Mouse (Mus musculus) embryonic fibroblast, embryonic 13.5 days (primary cell): ENCODE data around the gene Tmem210. TPM values are rescaled to one million over a fixed set of nuclear protein-coding genes. Genes with fewer than 3 reads are reported as not detected.
A peak's percentile ranks its signal among the peaks of the same experiment; 100 is the strongest.

Experiments used
- H3K27ac ChIP-seq: 2 replicates; pipeline ENCODE4 v1.5.1; 2012; ENCODE audit warnings: low read length, control low read depth, inconsistent platforms; ENCODE audit not compliant: insufficient read depth
- H3K4me1 ChIP-seq: 2 replicates; pipeline ENCODE4 v1.6.1; 2011; ENCODE audit warnings: low read length; ENCODE audit not compliant: control insufficient read depth, insufficient read depth
- H3K4me3 ChIP-seq: 2 replicates; pipeline ENCODE4 v1.5.1; 2011; ENCODE audit warnings: mild to moderate bottlenecking, control low read depth, low read length; ENCODE audit not compliant: insufficient read depth
- CTCF ChIP-seq: IDR thresholded peaks from 2 replicates; pipeline ENCODE4 v1.5.1; 2011; ENCODE audit warnings: mild to moderate bottlenecking, control low read depth, low read length, moderate library complexity, borderline replicate concordance; ENCODE audit not compliant: insufficient read depth
- POLR2A ChIP-seq: IDR thresholded peaks from 2 replicates; pipeline ENCODE4 v1.6.1; 2011; ENCODE audit warnings: low read depth, mild to moderate bottlenecking, control low read depth, low read length, moderate library complexity
- polyA plus RNA-seq: library from polyadenylated mRNA; stranded (reverse); fragments of >200 nt; gene quantifications from 2 replicates; pipeline ENCODE4 v1.2.4, GENCODE M21; 2011; ENCODE audit warnings: low read depth; ENCODE audit not compliant: missing spikeins, insufficient read length

The Tmem210 gene
- polyA plus RNA-seq, 1 experiment: not detected

GRCm38 (mm10) chr2:25292054-25292544 lies 4.2 kb downstream of the Tmem210 start:
- TF ChIP-seq CTCF (no peak), POLR2A (no peak)
- H3K27ac ChIP-seq: no peak overlapping the region
- no peak overlapping the region for H3K4me3 ChIP-seq
- H3K4me1 ChIP-seq: no peaks in the 10 kb centered on the region

GRCm38 (mm10) chr2:25292856-25293255 lies 4.9 kb downstream of the Tmem210 start:
- Histone ChIP-seq H3K4me3 (no peak overlapping the region), H3K27ac (no peak overlapping the region), H3K4me1 (no peaks in the 10 kb centered on the region)
- TF ChIP-seq CTCF (peak; percentile 53), POLR2A (no peak)

GRCm38 (mm10) chr2:25293706-25294105 lies 5.8 kb downstream of the Tmem210 start:
- Histone ChIP-seq H3K4me1 (no peaks in the 10 kb centered on the region), H3K27ac (no peak overlapping the region), H3K4me3 (no peak overlapping the region)
- TF ChIP-seq POLR2A: no peak
- no peak for TF ChIP-seq CTCF

GRCm38 (mm10) chr2:25297093-25297492 lies 9.1 kb downstream of the Tmem210 start:
- Histone ChIP-seq H3K4me3 (no peak overlapping the region), H3K4me1 (no peaks in the 10 kb centered on the region), H3K27ac (no peak overlapping the region)
- TF ChIP-seq CTCF (no peak), POLR2A (no peak)

- H3K4me3 ChIP-seq: no peak overlapping the region
- H3K27ac ChIP-seq: no peak overlapping the region
- no peaks in the 10 kb centered on the region for H3K4me1 ChIP-seq
- no peak for TF ChIP-seq POLR2A
- no peak for TF ChIP-seq CTCF
Observed at GRCm38 (mm10) chr2:25298046-25298445, 10.1 kb downstream of the Tmem210 start.

- Histone ChIP-seq H3K27ac (no peak overlapping the region), H3K4me1 (no peaks in the 10 kb centered on the region), H3K4me3 (no peak overlapping the region)
- TF ChIP-seq CTCF: no peak
- TF ChIP-seq POLR2A: no peak
Observed at GRCm38 (mm10) chr2:25303452-25303851, 15.5 kb downstream of the Tmem210 start.

- Histone ChIP-seq H3K4me3 (no peak overlapping the region), H3K27ac (no peak overlapping the region), H3K4me1 (no peaks in the 10 kb centered on the region)
- no peak for TF ChIP-seq POLR2A
- no peak for TF ChIP-seq CTCF
Observed at GRCm38 (mm10) chr2:25303931-25304656, 16.1 kb downstream of the Tmem210 start.

- no peaks in the 10 kb centered on the region for H3K4me1 ChIP-seq
- TF ChIP-seq POLR2A: peak; percentile 53; the same call in 1 of the 2 replicates
- TF ChIP-seq CTCF: no peak
- H3K27ac ChIP-seq: no peak overlapping the region
- peak overlapping the region; percentile 27 for H3K4me3 ChIP-seq
Observed at GRCm38 (mm10) chr2:25304657-25305541, 17.0 kb downstream of the Tmem210 start.

- Histone ChIP-seq H3K4me1 (no peaks in the 10 kb centered on the region), H3K4me3 (peak overlapping the region; percentile 27; the same call in 1 of the 2 replicates), H3K27ac (no peak overlapping the region)
- no peak for TF ChIP-seq CTCF
- TF ChIP-seq POLR2A: no peak
Observed at GRCm38 (mm10) chr2:25305587-25306359, 17.8 kb downstream of the Tmem210 start.
